8 mouse cellular contexts compared by ENCODE assay signal in the genomic region with DNA sequence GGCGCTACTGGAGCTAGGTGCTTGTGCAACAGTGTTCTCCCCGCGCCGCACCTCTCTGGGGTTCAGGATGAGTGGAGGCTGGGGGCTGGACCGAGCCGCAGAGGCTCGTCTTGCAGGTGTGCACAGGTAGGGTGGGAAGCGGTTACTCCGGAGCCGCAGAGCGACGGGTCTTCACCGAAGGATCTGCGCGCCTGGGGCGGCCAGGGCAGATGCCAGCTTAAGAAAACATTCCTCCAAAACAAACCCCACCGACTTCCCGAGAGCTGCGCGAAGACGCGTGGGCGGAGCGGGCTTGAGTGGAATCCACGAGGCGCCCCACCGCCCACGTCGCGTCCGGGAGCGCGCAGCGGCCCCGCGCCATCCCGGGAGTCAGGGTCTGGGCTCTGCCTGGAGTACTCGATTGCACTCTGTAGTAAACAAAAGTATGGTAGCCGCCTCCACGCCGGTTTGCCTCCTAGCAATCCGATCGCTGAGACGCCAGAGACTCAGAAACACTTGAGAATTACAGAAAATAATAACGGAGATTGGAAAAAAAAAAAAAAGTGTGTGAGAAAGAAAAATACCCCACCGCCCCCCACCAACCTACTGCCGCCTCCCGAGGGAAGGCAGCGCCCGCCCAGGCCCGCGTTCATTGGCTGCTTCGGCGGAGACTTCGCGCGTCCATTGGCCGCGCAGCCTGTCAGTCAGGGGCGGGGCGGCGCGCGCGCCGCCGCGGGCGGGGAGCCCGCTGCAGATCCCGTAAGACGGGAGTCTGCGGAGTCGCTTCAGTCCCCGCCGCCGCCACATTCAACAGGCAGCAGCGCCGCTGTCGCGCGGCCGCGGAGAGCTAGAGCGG. TPM values are rescaled to one million over a fixed set of nuclear protein-coding genes. Genes with fewer than 3 reads are reported as not detected.
DNase-seq lines count a peak whose midpoint lies in the region; ATAC-seq lines count a peak whose summit lies in the region.

Gene Foxo1 (plus strand): TSS at position 685 of the 835 bp plus-strand sequence.

- no peaks in the 10 kb centered on the region for H3K36me3 ChIP-seq in hindbrain, embryonic 15.5 days

- peaks cover 33% of the 10 kb centered on the region for H3K4me1 ChIP-seq in hindbrain, embryonic 15.5 days (replicated peaks)

- ATAC-seq in hindbrain, embryonic 15.5 days (ENCODE audit: low FRiP score, low read depth): peak; percentile 95
- peak; percentile 84 for ATAC-seq in megakaryocyte, adult 5-6 weeks (ENCODE audit: poor library complexity, severe bottlenecking)

- peak within 1 kb of the TSS; percentile 71 for H3K27ac ChIP-seq in hindbrain, embryonic 15.5 days (replicated peaks)

- H3K4me2 ChIP-seq in hindbrain, embryonic 15.5 days: peak within 1 kb of the TSS; percentile 76

- H3K9ac ChIP-seq in hindbrain, embryonic 15.5 days: peak within 1 kb of the TSS; percentile 45

- H3K27me3 ChIP-seq in hindbrain, embryonic 15.5 days: peaks cover 49% of the 10 kb centered on the region

- WGBS in hindbrain, embryonic 15.5 days: under 1% methylated on average over 81 of the region's 85 CpGs

- peak; percentile 92 for DNase-seq in ZHBTc4 (ENCODE audit: low read depth, low spot score)
- peak; percentile 91 to 92 for DNase-seq in cerebellum, postnatal 36 days
- DNase-seq in gastrocnemius, adult 18-20 months (ENCODE audit: low spot score): peak; percentile 87
- DNase-seq in left cerebral cortex, adult 8-10 months (ENCODE audit: low spot score in 2 of 2): peak; percentile 69 to 74
- peak; percentile 83 to 85 for DNase-seq in right cerebral cortex, adult 2 months (ENCODE audit: low spot score in 2 of 2)
- DNase-seq in urinary bladder, postnatal 10 days (ENCODE audit: low spot score): peak; percentile 68

- H3K9me3 ChIP-seq in hindbrain, embryonic 15.5 days: no peaks in the 10 kb centered on the region

- peak within 1 kb of the TSS; percentile 84 for H3K4me3 ChIP-seq in hindbrain, embryonic 15.5 days

RNA-seq across cellular contexts. Expression of gene Foxo1, which starts in this region (rescaled TPM):
- total RNA-seq in gastrocnemius, adult 18-20 months (2021): 10 to 100 TPM; 16.0 to 36.1 TPM
- 3.1 and 3.4 TPM in 2 replicates for polyA plus RNA-seq in hindbrain, embryonic 15.5 days (2015; fragmentation: Nextera tagmentation; extraction: Ambion mirVana)
- total RNA-seq in left cerebral cortex, adult 8-10 months (2022): 10 to 100 TPM; 17.5 to 20.3 (median 19.0) TPM
- 8.8 and 10.0 TPM in 2 replicates for total RNA-seq in megakaryocyte, adult 5-6 weeks (2015)
- 1.6 and 2.4 TPM in 2 replicates for total RNA-seq in megakaryocyte, adult 5-6 weeks (2017)

Comparison
In these comparisons a context has a peak if more than half of its experiments do, and no peak if none do; other contexts are left out.
1. Peak in every context shown above with its lines: DNase-seq, ATAC-seq, H3K4me3 ChIP-seq and H3K27ac ChIP-seq.